Mouse (Mus musculus) C2C12 (cell line): Measurements from ENCODE around the gene Cd1d1.

Experiments used
- CEBPB ChIP-seq: IDR thresholded peaks from one replicate; pipeline ENCODE4 v1.6.1; 2011; ENCODE audit warnings: low read depth, mild to moderate bottlenecking, control low read depth, moderate library complexity
- CTCF ChIP-seq: IDR thresholded peaks from one replicate; pipeline ENCODE4 v1.5.1; 2011; ENCODE audit not compliant: control insufficient read depth, insufficient read depth, insufficient read length
- FOSL1 ChIP-seq: IDR thresholded peaks from one replicate; pipeline ENCODE4 v1.8.0; 2011; ENCODE audit warnings: mild to moderate bottlenecking, low read length; ENCODE audit not compliant: poor library complexity, insufficient read depth, severe bottlenecking
- MAX ChIP-seq: IDR thresholded peaks from one replicate; pipeline ENCODE4 v1.6.1; 2011; ENCODE audit warnings: mild to moderate bottlenecking, control low read depth
- MYOD1 ChIP-seq: IDR thresholded peaks from one replicate; pipeline ENCODE4 v1.6.1; 2011; ENCODE audit warnings: low read depth; ENCODE audit not compliant: control insufficient read depth, insufficient read length
- MYOG ChIP-seq: IDR thresholded peaks from one replicate; pipeline ENCODE4 v1.6.1; 2011; ENCODE audit not compliant: control insufficient read depth, insufficient read length; ENCODE audit errors: extremely low read depth
- USF1 ChIP-seq: IDR thresholded peaks from one replicate; pipeline ENCODE4 v1.6.1; 2011; ENCODE audit warnings: low read depth, mild to moderate bottlenecking, control low read depth, moderate library complexity

DNA sequence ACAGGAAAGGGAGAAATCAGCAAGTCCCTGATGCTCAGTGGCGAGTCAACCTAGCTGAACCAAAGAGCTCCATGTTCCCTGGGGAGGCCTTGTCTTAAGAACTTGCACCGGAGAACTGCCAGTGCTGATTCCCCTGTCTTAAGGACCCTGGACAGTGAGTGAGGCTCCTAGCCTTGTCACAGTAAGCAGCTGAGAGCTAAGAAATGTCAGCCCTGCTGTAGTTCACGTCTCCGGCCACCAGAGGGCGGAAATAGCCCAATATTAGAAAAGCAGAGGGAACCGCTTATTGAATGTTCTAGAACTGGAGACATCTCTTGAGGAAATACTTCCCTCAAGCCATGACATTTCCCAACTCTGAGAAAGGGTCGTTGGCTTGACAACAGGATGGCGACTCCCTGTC is 34.1 kb upstream of the Cd1d1 start:
- TF ChIP-seq CEBPB (no peak), CTCF (peak; percentile 22), MYOG (no peak), USF1 (no peak), MYOD1 (no peak), FOSL1 (no peak), MAX (no peak)
